Mouse (Mus musculus) heart, embryonic 11.5 days (tissue): Measurements from ENCODE around the gene Atp6v1e1. TPM values are rescaled to one million over a fixed set of nuclear protein-coding genes. Genes with fewer than 3 reads are reported as not detected.

Source experiments
- ATAC-seq: fragments of 200-750 bp; cut with Nextera tagmentation; replicated peaks from 2 replicates; pipeline ENCODE4 v1.8.0; 2017; ENCODE audit warnings: moderate library complexity; ENCODE audit not compliant: insufficient number of reproducible peaks, low FRiP score, low TSS enrichment
- H3K27ac ChIP-seq: fragments of 300-500 bp; sonication (generic); 2 replicates; pipeline ENCODE4 v1.5.1; 2014; ENCODE audit warnings: mild to moderate bottlenecking, low read depth, low read length
- H3K27me3 ChIP-seq: fragments of 300-500 bp; sonication (generic); 2 replicates; pipeline ENCODE4 v1.6.1; 2014; ENCODE audit warnings: mild to moderate bottlenecking, low read length, mixed read lengths; ENCODE audit not compliant: control insufficient read depth, insufficient read depth
- H3K36me3 ChIP-seq: fragments of 300-500 bp; sonication (generic); 2 replicates; pipeline ENCODE4 v1.6.1; 2014; ENCODE audit warnings: mild to moderate bottlenecking, low read length, moderate library complexity, mixed read lengths; ENCODE audit not compliant: control insufficient read depth, insufficient read depth
- H3K4me1 ChIP-seq: fragments of 300-500 bp; sonication (generic); 2 replicates; pipeline ENCODE4 v1.6.1; 2014; ENCODE audit warnings: low read length; ENCODE audit not compliant: control insufficient read depth, insufficient read depth
- H3K4me2 ChIP-seq: fragments of 300-500 bp; sonication (generic); 2 replicates; pipeline ENCODE4 v1.6.1; 2014; ENCODE audit warnings: mild to moderate bottlenecking, moderate library complexity
- H3K4me3 ChIP-seq: fragments of 300-500 bp; sonication (generic); 2 replicates; pipeline ENCODE4 v1.5.1; 2014; ENCODE audit warnings: low read depth, low read length
- H3K9ac ChIP-seq: fragments of 300-500 bp; sonication (generic); 2 replicates; pipeline ENCODE4 v1.6.1; 2014; ENCODE audit warnings: mild to moderate bottlenecking, low read depth, low read length, moderate library complexity
- H3K9me3 ChIP-seq: fragments of 300-500 bp; sonication (generic); replicated peaks from 2 replicates; pipeline ENCODE4 v1.6.1; 2016; ENCODE audit warnings: low read length; ENCODE audit not compliant: control insufficient read depth
- WGBS: fragments of 180-500 bp; shearing (Covaris S2); extraction: QIAGEN DNeasy Blood & Tissue Kit; methylation state at CpG from one replicate; pipeline ENCODE4 v1.1.7; 2014; ENCODE audit not compliant: insufficient replicate concordance; 5-methylcytosine and 5-hydroxymethylcytosine counted together
- polyA plus RNA-seq: library from polyadenylated mRNA; unstranded; fragments of >200 nt; fragmentation: Nextera tagmentation; extraction: Ambion mirVana; gene quantifications from 2 replicates; pipeline ENCODE4 v1.2.1, GENCODE M21; 2014

Gene Atp6v1e1
- polyA plus RNA-seq, 1 experiment from 2014 or later, result 153 TPM

DNA sequence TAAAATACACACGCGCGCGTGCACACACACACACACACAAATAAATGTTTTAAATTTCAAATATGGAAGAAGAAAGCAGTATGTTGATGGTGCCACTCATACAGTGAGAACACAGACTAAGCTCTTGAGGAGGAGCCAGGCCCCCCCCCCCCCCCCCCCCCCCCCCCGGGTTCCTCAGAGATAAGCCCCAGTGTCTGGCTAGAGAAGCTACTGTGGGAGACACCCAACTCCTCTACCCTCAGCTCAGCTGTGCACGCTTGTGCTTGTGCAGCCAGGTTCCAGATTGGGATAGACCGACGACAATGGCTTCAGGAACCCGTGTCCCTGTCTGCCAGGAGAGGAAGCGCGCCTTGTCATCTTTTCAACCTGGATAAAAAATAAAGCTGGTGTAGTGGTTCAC is 32.4 kb downstream of the Atp6v1e1 start:
- Histone ChIP-seq H3K4me2 (no peak overlapping the region), H3K9ac (no peak overlapping the region), H3K27me3 (no peaks in the 10 kb centered on the region), H3K36me3 (peaks cover 12% of the 10 kb centered on the region), H3K4me3 (no peak overlapping the region), H3K4me1 (peaks cover 2% of the 10 kb centered on the region), H3K27ac (no peak overlapping the region), H3K9me3 (no peaks in the 10 kb centered on the region)
- 72% methylated on average over 11 of the region's 11 CpGs for WGBS
- no peak for ATAC-seq

DNA sequence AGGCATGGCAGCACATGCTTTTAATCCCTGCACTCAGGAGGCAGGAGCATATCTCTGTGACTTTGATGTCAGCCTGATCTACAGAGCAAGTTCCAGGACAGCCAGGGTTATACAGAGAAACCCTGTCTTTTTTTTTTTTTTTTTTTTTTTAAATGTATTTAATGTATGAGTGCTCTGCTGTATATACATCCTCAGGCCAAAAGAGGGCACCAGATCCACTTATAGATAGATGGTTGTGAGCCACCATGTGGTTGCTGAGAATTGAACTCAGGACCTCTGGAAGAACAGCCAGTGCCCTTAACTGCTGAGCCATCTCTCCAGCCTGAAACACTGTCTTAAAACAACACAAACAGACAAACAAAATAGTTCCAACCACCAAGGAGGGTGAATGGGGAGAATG is 33.7 kb downstream of the Atp6v1e1 start:
- Histone ChIP-seq H3K36me3 (peaks cover 6% of the 10 kb centered on the region), H3K27ac (no peak overlapping the region), H3K4me2 (no peak overlapping the region), H3K27me3 (no peaks in the 10 kb centered on the region), H3K9ac (no peak overlapping the region), H3K4me1 (peaks cover 4% of the 10 kb centered on the region), H3K9me3 (no peaks in the 10 kb centered on the region), H3K4me3 (no peak overlapping the region)
- ATAC-seq, result no peak

DNA sequence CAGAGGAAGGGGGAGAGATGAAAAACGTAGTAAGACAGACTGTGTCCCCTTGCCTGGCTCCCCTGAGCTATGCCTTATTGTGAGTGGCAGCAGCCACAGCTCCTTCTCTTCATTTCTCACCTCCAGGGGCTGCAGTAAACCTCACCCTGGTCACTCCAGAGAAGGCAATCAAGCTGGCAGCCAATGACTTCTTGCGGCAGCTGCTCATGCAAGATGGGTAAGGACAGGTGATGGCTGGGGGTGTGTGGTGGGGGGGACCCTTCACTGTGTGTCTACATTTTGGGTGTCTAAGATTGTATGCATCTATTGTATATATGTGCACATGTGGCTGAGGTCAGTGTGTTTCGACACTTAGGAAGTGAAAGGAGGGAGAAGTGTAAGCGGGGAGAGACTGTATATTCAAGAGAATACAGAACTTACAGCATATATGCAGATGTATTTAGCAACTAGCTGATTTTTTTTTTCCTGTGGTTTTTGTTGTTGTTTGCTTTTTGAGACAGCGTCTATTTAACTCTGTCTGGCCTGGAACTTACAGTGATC is 34.5 kb downstream of the Atp6v1e1 start:
- Histone ChIP-seq H3K4me1 (peaks cover 4% of the 10 kb centered on the region), H3K27ac (no peak overlapping the region), H3K27me3 (no peaks in the 10 kb centered on the region), H3K4me3 (no peak overlapping the region), H3K9ac (0 out of 2 replicates have a peak overlapping the region, but pooled peaks have one; percentile 22), H3K4me2 (no peak overlapping the region), H3K9me3 (no peaks in the 10 kb centered on the region), H3K36me3 (no peaks in the 10 kb centered on the region; the same call in 1 of the 2 replicates)
- no peak for ATAC-seq
- 83% methylated on average over 5 of the region's 5 CpGs for WGBS

- no peaks in the 10 kb centered on the region for H3K27me3 ChIP-seq
- H3K9ac ChIP-seq, result no peak overlapping the region
- no peaks in the 10 kb centered on the region for H3K9me3 ChIP-seq
- WGBS, result 71% methylated on average over 7 of the region's 7 CpGs
- no peaks in the 10 kb centered on the region for H3K36me3 ChIP-seq
- no peak overlapping the region for H3K4me3 ChIP-seq
- ATAC-seq, result no peak
- H3K27ac ChIP-seq, result no peak overlapping the region
- H3K4me1 ChIP-seq, result peaks cover 2% of the 10 kb centered on the region; the same call in 1 of the 2 replicates
- no peak overlapping the region for H3K4me2 ChIP-seq
Measured at GRCm38 (mm10) chr6:120784351-120784750, 38.2 kb downstream of the Atp6v1e1 start.

DNA sequence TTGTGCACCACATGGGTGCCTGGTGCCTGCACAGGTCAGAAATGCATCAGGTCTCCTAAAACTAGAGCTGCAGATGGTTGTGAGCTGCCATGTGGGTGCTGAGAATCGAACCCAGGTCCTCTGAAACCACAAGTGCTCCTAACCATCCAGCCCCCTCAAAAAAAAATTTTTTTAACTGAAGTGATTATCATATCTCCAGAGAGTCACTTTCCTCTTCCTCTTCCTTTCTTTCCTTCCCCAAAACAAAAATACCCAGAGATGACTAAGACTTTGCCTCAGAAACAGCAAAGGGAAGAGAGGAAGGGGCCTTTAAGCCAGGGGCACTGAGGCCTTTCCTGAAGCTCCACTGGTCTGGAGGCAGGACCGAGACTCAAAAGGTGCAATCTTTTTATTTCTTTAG is 39.6 kb downstream of the Atp6v1e1 start:
- Histone ChIP-seq H3K9ac (no peak overlapping the region), H3K9me3 (no peaks in the 10 kb centered on the region), H3K4me3 (no peak overlapping the region), H3K4me1 (peaks cover 4% of the 10 kb centered on the region), H3K36me3 (no peaks in the 10 kb centered on the region), H3K27me3 (no peaks in the 10 kb centered on the region), H3K27ac (no peak overlapping the region), H3K4me2 (no peak overlapping the region)
- 80% methylated on average over 2 of the region's 2 CpGs for WGBS
- no peak for ATAC-seq

DNA sequence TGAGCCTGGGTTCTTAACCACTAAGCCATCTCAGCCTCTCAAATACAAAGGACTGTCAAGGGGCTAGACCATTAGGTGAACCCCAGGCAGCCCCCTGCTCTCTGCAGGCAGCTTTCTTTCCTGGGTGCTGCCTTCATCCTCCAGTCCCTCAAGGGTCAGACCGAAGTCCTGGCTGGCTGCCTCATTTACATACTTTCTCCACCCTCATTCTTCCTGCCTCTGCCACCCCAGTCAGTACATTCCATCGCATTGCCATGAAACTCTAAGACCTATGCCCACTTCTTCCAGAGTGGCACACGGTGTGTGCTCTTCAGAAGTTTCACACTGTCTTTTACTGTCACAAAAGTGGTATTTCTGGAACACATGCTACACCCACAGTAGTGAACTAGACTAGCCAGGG is 44.4 kb downstream of the Atp6v1e1 start:
- Histone ChIP-seq H3K27ac (no peak overlapping the region), H3K4me2 (no peak overlapping the region), H3K4me3 (no peak overlapping the region), H3K27me3 (no peaks in the 10 kb centered on the region), H3K9ac (no peak overlapping the region), H3K9me3 (no peaks in the 10 kb centered on the region), H3K36me3 (no peaks in the 10 kb centered on the region), H3K4me1 (peaks cover 7% of the 10 kb centered on the region; the same call in 1 of the 2 replicates)
- no peak for ATAC-seq
- 63% methylated on average over 3 of the region's 3 CpGs for WGBS

DNA sequence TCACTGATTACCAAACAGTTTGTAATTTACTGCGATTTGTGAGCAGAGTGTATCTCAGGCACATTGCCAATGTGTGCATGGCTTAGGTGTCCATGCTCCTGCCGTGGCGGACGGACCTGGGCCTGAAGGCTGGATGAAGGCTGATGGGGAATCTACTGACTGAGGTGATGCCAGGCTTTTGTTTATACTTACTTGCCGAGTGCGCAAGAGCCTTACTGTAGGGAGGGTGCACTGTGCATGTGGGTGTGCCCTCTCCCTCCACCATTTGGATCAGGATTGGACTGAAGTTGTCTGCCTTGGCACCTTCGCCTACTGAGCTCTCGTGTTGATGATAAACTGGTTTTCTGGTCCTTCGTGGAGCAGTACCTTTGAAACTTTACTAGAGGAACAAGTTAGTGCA is 45.1 kb downstream of the Atp6v1e1 start:
- no peak overlapping the region for H3K27ac ChIP-seq
- H3K4me3 ChIP-seq, result no peak overlapping the region
- H3K27me3 ChIP-seq, result no peaks in the 10 kb centered on the region
- no peak overlapping the region for H3K4me2 ChIP-seq
- peaks cover 7% of the 10 kb centered on the region; the same call in 1 of the 2 replicates for H3K4me1 ChIP-seq
- no peaks in the 10 kb centered on the region for H3K9me3 ChIP-seq
- H3K36me3 ChIP-seq, result no peaks in the 10 kb centered on the region
- ATAC-seq, result no peak
- WGBS, result 84% methylated on average over 9 of the region's 9 CpGs
- no peak overlapping the region for H3K9ac ChIP-seq

- H3K27me3 ChIP-seq, result no peaks in the 10 kb centered on the region
- H3K4me3 ChIP-seq, result no peak overlapping the region
- WGBS, result 47% methylated on average over 3 of the region's 3 CpGs
- peaks cover 7% of the 10 kb centered on the region; the same call in 1 of the 2 replicates for H3K4me1 ChIP-seq
- H3K27ac ChIP-seq, result no peak overlapping the region
- H3K36me3 ChIP-seq, result no peaks in the 10 kb centered on the region
- no peaks in the 10 kb centered on the region for H3K9me3 ChIP-seq
- H3K4me2 ChIP-seq, result no peak overlapping the region
- no peak for ATAC-seq
- no peak overlapping the region for H3K9ac ChIP-seq
Measured at GRCm38 (mm10) chr6:120776286-120776685, 46.3 kb downstream of the Atp6v1e1 start.

- no peaks in the 10 kb centered on the region for H3K36me3 ChIP-seq
- no peak for ATAC-seq
- peaks cover 7% of the 10 kb centered on the region; the same call in 1 of the 2 replicates for H3K4me1 ChIP-seq
- no peak overlapping the region for H3K27ac ChIP-seq
- no peaks in the 10 kb centered on the region for H3K27me3 ChIP-seq
- H3K4me2 ChIP-seq, result no peak overlapping the region
- no peaks in the 10 kb centered on the region for H3K9me3 ChIP-seq
- no peak overlapping the region for H3K9ac ChIP-seq
- no peak overlapping the region for H3K4me3 ChIP-seq
- WGBS, result 78% methylated on average over 6 of the region's 6 CpGs
Measured at GRCm38 (mm10) chr6:120773763-120774162, 48.8 kb downstream of the Atp6v1e1 start.
